Mouse (Mus musculus) embryo, embryonic 9.5 days (tissue): ENCODE measurements around the gene Rgl3.

ENCODE experiments used
- DNase-seq: peaks from one replicate; pipeline ENCODE4 v3.0.0-alpha.2; 2017; ENCODE audit errors: extremely low spot score

Rgl3 gene

DNA sequence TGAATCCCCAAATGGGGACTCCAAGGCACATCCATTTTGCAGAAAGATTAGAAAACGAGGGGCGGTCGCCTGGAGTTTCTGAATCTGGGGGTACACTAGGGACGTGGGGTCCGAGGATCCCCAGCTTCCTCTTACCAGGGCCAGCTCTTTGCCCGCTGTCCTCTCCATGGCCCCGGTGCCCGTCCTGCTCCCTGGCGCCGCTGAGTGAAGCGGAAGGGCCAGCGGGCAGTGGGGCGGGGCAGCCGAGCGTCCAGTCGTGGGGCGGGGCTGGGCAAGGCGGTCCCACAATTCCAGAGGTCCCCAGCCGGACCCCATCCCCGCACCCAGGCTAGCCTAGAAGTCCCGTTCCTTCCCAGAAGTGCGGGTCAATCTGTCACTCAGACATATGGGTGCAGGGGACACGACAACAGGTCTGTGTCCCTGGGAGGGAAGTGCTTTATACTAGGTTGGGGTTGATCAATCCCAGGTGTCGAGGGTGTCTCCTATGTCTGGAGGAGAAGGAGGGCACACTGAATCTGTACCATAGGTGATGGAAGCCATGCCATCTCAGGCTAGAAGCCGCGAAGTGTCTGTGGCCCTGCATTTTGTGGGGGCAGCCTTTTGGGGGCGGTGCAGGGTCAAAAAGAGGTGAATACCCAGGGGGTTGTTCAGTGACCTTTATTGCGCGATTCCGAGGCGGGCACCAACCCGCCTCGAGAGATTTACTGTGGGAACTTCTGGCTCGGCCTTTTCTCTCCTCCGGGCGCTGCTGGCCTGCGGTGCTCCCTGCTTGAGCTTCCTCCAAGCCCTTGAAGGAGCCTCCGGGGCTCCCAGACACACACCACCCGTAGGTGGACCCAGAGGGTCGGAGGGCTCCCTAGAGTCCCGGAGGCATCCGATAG, at the start of gene Rgl3:
Gene Rgl3, minus strand, starts transcription at position 217 of the 881 bp plus-strand sequence.
- peak; percentile 64 for DNase-seq

GRCm38 (mm10) chr9:22037826-22038225, 48.6 kb upstream of the Rgl3 start:
- no peak for DNase-seq

- no peak for DNase-seq
Measured at GRCm38 (mm10) chr9:22035300-22036044, 46.2 kb upstream of the Rgl3 start.

DNA sequence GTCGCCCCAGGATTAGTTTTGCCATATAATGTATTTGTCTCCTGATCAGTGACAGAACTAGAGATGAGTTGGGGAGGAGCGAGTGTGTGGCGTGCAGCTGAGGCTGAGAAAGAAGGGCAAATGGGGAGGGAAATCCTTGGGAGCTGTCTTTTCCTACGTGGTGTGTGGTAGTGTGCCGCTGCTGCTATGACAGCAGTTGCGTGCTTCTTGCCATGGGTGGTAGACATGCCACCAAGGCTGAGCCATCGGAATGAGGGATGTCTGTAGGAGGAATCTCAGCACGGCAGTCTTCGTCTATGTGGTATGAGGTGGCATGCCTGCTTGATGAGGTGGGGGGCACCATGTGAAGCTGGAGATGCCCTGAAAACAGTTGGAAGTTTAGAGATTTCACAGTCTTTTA, 41.1 kb upstream of the Rgl3 start:
- DNase-seq = no peak

GRCm38 (mm10) chr9:22028467-22028866, 39.2 kb upstream of the Rgl3 start:
- peak; percentile 43 for DNase-seq

GRCm38 (mm10) chr9:22024592-22024991, 35.3 kb upstream of the Rgl3 start:
- no peak for DNase-seq

GRCm38 (mm10) chr9:22017208-22017825, 28.1 kb upstream of the Rgl3 start:
- no peak for DNase-seq

DNA sequence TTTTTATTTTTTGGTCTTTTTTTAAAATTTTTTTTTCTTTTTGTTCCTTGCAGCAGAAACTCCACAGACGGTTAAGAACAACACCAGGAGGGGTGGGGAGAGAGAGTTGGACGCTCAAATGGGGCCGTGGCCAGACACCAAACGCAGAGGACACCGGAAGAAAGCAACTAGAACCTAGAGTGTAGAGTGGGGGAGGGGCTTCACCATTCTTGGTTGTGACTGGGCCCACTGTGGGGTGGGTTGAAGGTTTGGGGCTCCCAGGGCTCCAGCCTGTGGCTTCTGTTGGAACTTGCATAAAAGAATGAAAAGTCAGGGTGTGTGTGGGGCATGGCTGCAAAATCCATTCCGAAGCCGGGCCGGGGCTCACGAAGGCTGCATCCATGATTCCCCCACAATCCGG, 27.0 kb upstream of the Rgl3 start:
- no peak for DNase-seq

- DNase-seq = no peak
Measured at GRCm38 (mm10) chr9:22012731-22013130, 23.5 kb upstream of the Rgl3 start.

GRCm38 (mm10) chr9:22011055-22011454, 21.8 kb upstream of the Rgl3 start:
- DNase-seq = no peak

DNA sequence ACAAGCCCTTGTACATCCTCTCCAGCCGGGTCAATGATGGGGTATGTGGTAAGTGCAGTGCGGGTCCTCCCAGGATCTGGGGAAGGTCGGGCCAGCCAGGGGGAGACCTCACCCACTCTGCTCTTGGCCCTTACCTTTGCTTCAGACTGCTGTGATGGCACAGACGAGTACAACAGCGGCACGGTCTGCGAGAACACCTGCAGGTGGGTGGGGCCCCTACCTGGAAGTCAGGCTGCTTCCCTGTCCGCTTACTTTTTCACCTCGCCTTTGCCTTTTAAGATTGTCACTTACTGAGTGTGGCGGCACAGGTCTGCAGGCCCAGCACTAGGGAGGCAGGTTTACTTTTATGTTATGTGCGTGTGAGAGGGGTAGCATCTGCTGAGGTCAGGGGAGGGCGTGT, 15.3 kb upstream of the Rgl3 start:
- DNase-seq = no peak

DNA sequence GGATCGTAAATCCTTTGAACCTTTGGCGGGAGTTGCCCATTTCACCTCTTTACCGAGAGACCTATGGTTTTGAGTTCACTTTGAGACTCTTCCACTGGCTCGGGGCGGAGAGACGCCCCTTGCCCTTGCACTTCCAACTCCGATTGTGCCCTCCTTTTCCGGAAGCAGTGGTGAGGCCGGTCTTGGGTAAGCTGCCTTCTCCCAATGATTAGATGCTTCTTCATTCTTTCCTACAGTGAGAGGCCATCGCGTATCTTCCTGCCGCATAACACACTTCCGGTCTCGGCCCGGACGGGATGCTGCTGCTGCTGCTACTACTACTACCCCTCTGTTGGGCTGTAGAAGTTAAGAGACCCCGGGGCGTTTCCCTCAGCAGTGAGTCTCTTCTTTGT, 13.9 kb upstream of the Rgl3 start:
- DNase-seq = no peak

DNA sequence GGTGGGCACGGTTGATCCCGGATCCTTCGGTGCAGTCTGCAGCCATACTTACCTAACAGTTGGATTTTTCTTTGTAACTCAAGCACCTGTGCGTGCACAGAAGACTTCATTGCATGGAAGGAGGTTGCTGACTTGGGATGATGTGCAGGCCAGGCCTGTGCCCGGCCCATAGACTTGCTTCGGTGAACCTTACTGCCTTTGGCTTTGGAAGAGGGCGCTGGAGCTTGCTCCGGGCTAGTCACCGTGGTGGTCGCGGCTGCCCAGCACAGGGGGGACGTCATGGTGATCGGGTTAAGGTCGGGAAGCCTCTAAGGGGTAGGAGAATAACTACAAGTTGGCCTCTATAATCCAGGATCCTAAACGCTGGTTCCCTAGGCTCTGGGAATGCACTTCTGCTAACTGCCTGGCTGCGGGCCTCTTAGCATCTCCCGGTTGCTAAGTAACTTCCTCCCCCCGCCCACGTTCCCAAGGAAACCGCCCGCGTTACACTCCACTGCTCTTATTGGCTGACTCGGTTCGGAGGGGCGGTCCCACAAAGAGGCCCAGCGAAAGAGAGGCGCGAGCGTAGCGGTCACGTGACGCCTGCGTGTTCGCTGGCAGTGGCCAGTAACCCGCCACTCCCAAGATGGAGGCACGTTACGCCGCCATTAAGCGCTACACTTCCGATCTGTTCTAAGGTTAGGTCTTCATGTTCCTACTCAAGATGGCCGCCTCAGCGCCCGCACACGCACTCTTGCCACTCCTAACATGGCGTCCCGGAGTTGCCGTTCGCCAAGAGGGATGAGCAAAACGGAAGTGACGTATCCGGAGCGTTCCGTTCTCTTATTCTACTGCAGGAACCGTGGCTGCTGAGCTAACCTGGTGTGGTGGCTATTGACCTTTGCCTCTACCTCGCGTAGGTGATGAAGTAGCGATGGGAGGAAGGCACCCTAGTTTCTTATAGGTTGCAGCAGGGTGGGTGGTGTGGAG, 13.2 kb upstream of the Rgl3 start, which contains the start of the genes Ccdc151 and Prkcsh:
Gene Ccdc151, minus strand, starts transcription at position 441 of the 969 bp plus-strand sequence.
Gene Prkcsh, plus strand, starts transcription at position 613 of the 969 bp plus-strand sequence.
- peak; percentile 98 for DNase-seq

DNA sequence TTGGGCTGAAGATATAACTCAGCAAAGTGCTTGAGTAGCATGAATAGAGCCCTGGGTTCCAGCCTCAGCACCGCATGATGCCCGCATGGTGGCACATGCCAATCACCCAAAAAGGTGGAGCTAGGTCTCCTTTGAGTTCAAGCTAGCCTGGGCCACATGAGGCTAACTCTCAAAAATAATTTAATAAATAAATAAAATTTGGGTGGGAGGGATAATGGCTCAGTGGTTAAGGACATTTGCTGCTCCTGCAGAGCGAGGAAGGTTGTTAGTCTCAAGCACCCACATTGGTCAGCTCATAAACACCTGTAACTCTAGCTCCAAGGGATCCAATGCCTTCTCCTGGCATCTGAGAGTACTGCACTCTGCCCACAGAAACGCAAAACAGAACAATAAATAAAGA, 12.4 kb upstream of the Rgl3 start:
- no peak for DNase-seq

- DNase-seq = no peak
Measured at GRCm38 (mm10) chr9:22000296-22000695, 11.1 kb upstream of the Rgl3 start.

DNA sequence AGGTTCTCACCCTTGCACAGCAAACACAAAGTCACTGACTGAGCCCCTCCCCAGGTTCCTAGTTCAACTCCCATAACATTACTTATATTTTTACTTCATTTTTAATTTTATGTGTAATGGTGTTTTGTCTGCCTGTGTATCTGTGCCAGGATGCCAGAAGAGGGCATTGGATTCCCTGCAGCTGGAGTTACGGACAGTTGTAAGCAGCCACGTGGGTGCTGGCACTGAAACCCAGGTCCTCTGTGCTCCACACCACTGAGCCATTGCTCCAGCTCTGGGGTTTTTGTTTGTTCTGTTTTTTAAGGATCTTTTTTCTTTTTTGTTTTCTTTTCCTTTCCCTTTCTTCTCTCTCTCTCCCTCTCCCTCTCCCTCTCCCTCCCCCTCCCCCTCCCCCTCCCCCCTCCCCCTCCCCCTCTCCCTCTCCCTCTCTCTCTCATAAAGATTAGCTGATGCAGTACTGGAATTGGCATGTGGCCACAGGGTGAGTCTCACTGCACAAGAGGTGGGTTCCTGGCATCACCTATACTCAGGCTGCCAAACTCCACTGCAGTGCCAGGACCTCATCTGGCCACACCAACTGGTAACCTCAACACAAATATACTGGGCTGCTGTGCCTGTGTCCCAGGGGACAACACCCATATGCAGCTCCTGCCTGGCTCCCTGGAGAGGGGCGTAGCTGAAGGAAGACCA, 7.1 kb upstream of the Rgl3 start:
- DNase-seq = no peak

- no peak for DNase-seq
Measured at GRCm38 (mm10) chr9:21992227-21992626, 3.0 kb upstream of the Rgl3 start.

DNA sequence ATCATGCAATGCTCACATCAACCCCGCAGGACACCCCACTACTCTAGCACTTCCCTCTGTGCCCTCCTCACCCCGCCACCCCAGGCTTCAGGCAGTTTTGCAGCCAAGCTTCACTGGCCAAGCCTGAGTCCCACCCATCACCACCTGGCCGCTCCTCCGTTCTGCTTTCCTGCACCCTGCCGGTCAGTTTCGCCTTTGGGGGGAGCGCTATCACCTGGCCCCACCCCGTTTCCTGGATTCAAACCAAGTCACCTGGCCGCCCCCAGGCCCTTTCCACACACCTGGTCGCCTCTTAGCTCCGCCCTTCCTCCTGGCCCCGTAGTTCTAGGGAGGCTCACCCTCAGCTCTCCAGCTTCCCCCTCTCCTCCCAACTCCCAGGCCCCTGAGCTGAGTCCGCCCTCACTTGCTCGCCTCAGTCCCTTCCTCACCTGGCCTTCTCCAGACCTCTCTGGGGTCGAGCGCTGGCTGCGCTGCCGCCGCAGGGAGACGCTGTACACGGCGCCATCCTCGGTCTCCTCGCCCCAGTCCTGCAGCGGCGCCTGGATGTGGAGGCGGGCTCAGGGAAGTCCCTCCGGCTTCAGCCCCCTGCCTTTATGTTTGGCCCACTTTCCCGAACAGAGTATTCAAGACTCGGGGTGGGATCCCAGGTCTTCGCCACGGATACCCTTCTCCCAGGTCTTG, 685 bp downstream of the Rgl3 start:
- peak; percentile 41 for DNase-seq

DNA sequence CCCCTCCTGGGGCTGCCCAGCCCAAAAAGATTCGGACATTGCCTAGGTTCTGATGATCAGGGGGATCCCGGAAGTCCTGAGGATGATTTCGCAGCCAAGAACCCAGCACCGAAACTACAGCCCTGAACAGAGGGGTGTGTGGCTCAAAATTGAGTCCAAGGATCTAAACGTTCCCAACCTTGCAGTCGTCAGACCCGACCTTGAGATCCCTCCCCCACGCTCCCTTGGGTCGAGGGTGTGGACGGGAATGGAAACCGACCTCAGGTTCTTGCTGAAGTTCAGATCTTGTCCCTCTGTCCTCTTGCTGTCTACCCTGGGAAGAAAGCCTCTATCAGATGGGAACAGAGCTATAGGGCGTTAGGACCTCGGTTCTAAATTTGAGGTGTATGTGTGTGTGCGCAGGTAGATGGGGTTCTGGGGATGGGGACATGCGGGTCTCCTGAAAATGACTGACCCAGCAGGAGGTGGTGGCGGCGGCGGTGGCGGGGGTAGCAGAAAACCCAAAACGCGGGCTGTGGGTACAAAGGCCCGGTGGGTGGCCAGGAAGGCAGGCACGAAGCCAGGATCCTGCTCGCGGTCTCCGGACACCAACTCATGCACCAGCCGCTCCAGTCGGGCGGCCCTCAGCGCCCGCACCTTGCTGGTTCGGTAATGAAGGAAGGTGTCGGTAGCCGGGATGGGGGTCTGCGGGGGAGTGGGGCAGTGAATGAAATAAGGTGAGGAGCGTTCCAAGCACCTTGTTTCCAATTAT, 1.5 kb downstream of the Rgl3 start:
- DNase-seq = no peak
